Mouse (Mus musculus): ENCODE measurements around the gene Chdh.

- TF ChIP-seq ZKSCAN1 (IDR thresholded peaks at IDR 0.05; ENCODE audit: borderline replicate concordance, low read depth, low read length) (no peak), ZMIZ1 (IDR thresholded peaks at IDR 0.05; ENCODE audit: low read depth, low read length) (no peak), EP300 (IDR thresholded peaks at IDR 0.05; ENCODE audit: low read length) (no peak), CTCF (conservative IDR thresholded peaks at IDR 0.05 in 1 of 2, IDR thresholded peaks at IDR 0.05 in 1 of 2; ENCODE audit: low read depth in 2 of 2, low read length in 2 of 2) (no peak), USF2 (conservative IDR thresholded peaks at IDR 0.05; ENCODE audit: low read depth, low read length) (no peak)
Measured at GRCm38 (mm10) chr14:29988337-29988736, 20.5 kb upstream of the Chdh start.

Data from CH12.LX (cell line).